Mouse (Mus musculus): ENCODE results near the gene BC052040.

GRCm38 (mm10) chr2:115758542-115758941, 177.0 kb downstream of the BC052040 start:
- TF ChIP-seq POLR2A (IDR thresholded peaks at IDR 0.05; ENCODE audit: low read depth, low read length) (no peak), CTCF (IDR thresholded peaks at IDR 0.05; ENCODE audit: borderline replicate concordance, insufficient read depth, low read length) (no peak)

Measured in embryonic fibroblast, embryonic 13.5 days (primary cell).